Mouse (Mus musculus) regulatory T cell (primary cell): Measurements from ENCODE around the gene Gm49354.
"Not testable (repeated sequence)": the region's sequence is repeated elsewhere in the genome, so short reads cannot be mapped to it uniquely, and the experiment has no call there.

ENCODE experiments used
- in situ Hi-C: fragments of 300-600 bp; cut with MboI, MseI; formaldehyde crosslinking; loops from one replicate; pipeline ENCODE4 v1.15.1; 2025; ENCODE audit warnings: high pct_unique_total_duplicates

The Gm49354 gene

DNA sequence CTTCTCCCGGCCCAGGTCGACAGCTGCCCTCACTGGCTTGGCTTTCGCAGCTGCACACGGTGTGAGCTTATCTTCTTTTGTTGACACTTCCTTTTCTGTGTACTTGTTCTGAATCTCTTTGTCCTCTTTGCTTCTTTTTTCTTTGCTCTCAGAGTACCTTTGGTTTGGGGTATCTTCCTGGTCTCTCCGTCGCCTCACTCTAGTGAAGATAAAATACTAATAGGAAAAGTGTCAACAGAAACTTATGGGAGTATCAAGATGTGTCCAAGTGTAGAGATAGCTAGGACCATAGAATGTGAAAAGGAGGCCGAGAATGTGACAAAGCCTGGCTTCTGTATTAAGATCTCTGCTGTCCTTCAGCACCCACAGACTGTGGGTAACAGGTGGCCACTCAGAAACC, at the start of gene Gm49354:
TSS of gene Gm49354 (minus strand) at position 101 of the 400 bp plus-strand sequence.
- in situ Hi-C loops, result no loop called here

DNA sequence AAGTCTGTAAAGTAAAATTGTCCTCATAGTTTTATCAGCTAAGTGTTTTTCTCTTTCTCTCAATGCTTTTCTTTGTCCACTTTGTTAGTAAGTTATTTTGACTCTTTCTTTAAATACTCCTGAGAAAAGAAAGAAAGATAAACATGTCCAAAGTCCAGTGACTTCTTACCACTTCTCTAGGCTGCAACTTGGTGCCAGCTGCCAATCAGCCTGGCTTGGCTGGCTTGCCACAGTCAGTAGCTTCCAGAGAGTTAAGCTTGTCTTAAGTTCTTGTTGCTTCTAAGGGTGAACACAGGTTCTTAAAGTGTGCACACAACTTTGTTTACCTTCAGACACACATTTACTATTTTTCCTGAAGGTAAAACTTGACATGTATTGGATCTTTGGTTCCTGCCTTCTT, 43.9 kb upstream of the Gm49354 start:
- in situ Hi-C loops, result no loop called here

DNA sequence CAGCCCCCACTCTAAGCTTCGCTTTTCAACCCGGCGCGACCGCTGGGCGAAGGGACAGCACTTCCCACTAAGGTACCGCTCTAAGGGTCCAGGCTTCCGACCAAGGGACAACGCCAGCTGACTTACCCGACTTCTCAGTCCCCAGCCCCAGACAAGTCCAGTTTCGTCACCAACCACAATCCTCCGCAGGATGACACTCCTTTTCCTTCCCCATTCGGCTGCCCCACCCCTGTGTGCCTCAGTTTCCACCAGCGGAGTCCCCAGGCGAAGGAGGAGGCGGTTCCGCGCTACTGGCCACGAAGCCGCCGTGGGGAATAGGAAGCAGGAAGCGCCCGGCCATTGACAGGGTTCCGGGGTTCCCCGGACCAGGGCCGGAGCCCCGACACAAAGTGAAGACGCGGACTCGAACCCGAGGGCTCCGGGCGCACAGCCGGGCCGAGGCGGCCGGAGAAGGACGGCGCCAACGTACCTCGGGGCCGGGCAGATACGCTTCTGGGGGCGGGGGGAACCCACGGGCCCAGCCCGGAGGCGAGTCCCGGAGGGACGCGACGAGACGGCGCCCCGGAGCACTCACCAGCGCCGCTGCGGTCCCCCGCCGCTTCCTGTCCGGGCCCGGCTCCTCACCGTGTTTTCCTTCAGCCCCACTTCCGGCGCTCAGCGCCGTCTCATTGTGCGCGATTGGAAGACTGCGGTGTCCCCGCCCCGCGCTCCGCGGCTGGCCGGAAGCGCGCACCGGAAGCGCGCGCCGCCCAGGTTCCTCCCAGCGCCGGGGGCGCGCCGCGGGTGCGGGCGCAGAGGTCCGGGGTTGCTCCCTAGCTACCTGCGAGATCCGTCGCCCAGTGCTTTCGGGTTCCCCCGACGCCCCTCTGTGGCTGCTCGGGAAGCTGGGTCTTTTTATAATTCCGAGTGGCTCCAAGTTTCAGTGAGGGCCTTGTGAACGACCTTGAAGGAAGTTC, 40.7 kb upstream of the Gm49354 start, which contains the start of gene Tut7:
TSS of gene Tut7 (minus strand) at position 641 of the 956 bp plus-strand sequence.
- in situ Hi-C loops, result no loop called here

DNA sequence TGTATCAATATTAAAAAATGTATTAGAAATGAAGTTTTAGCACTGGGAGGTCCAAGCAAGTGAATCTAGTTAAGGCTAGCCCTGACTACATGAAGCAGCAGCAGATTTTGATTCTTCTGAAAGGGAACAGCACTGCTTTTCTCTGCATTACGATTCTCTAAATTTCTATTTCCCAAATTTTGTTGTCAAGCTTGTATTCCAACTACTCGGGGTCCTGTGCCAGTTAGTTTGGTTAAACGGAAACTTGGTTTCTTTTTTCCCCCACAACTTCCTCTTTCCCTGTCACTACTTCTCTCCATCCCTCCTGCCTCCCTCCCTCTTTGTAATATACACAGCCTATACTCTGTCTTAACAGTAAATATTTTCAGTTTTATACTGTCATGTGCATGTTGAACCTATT, 38.8 kb upstream of the Gm49354 start:
- in situ Hi-C loops, result no loop called here

DNA sequence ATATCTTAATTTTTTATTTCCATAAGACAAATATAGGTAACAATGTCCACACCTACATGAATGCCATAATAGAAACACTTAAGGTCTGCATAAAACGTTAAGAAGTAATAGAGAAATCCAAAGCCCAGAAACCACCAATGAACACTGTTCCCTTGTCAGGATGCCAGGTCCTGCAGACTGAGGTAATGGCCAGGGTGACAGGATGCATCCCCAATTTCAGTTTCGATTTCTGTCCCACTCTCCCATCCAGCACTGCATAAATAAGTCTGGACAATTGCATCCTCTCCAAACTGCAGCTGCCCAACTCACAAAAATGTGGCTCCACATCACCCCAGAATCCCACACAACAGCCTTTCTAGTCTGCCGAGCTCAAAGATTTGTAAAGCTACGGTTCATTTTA, 38.1 kb upstream of the Gm49354 start:
- in situ Hi-C loops, result no loop called here

DNA sequence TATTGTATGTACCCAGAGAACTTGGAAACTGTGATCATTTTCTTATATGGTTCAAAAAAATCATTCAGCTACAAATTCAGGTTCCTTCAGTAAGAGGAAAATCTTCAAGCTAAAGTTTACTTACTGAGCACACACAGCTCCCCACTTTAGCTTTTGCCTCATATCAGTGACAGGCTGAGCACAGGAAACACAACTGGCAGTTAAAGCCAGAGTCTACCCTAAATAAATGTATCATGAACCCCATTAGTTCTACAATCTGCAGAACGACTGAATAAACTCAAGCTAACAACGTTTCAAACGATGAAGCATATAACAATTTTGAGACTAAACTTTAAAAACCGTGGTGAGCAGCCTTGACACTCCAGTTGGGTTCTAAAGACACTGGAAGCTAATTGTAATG, 35.3 kb upstream of the Gm49354 start:
- in situ Hi-C loops, result no loop called here

DNA sequence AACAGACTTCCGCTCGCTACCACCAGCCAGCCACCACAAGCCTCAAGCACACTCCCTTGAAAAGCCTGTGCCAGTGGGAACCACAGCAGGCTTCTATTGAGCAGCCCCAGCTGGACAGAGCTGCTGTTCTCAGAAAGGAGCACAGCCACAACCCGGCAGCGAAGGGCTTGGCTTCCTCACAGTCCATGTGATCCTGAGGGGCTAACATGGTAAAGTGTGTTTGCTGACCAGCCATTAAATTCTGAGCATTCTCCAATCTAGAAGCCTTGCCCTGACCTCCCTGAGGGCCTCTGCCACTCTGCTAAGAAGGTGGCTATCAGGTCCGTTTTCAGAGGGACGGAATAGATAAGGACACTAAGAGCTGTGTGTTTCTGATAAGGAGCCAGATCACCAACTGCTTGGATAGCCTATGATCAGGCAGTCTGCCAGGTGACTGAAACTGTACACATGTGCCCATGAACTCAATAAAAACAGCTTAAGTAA, 32.1 kb upstream of the Gm49354 start:
- in situ Hi-C loops, result loop anchor here (5.0 kb wide), 1 partner anchor 42 kb away; no protein-coding TSS in a partner anchor

DNA sequence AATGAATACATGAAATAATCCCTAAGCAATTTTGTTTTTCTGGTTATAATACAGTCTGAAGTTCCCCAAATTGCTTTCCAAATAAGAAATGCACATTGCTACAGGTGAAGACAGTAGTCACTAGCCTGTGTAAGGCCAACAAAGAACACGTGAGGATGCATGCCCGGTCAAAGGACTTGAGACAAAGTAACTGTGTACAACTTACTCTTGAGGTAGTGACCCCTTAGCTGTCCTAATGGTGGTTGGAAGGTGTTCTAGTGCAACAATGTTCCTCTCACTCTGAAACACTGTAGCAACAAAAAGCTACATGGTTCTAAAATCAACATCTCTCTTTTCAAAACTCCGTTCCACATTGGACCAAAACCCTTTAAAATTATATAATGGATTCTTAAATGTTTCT, 29.5 kb upstream of the Gm49354 start:
- in situ Hi-C loops, result loop anchor here (5.0 kb wide), 1 partner anchor 39 kb away; no protein-coding TSS in a partner anchor

DNA sequence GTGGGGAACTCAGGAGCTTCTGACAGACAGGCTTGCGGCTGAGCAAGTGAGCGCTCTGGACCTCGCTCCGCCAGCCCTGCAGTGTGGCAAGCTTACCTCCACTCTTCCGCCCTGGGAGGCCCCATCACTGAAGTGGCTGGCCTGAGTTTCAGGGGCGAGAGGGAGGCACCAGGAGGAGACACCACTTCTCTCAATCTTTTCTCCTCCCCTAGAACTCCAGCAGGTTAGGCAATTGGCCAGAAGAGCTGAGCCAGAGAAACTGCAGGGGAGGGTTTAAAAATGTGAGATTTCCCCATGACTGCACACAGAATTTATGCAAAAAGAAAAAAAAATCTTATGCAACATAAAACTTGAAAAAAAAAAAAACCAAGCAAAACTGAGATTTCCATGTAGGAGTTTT, 19.0 kb upstream of the Gm49354 start:
- in situ Hi-C loops, result no loop called here

DNA sequence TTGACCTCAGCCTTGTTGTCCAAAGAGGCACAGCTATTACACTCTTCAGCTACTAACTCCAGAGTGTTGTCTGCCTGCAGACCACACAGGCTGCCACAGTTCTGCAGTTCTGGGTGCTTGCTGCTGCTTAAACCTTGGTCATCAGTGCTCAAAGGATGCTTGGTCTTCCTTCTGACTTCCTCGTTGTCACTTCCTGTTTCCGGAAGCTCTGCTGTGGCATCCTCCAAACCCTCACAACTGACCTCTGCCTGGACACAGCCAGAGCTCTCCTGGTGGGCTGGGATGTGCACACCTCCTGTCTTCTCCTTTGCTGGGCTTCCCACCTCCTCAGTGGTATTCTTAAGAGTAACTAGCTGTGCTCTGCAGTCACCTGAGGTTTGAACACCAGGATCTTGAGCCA, 18.0 kb upstream of the Gm49354 start:
- in situ Hi-C loops, result no loop called here

DNA sequence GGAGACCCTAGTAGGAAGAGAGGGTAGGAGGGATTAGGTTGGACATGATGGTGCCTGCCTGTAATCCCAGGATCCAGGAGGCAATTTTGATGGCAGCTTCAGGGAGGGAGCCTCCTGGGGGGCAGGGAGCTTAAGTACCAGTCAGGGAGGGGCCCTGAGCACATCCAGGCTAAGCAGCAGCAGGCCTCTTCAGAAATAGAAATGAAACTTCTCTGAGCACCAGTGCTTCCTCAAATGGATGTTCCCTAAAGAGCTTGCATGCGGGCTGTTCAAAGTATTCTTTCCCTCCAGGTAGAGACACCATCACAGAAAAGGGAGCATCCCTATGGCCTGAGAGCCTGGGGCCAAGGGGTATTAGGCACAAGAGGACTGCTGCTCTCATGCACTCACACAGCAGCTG, 16.3 kb upstream of the Gm49354 start:
- in situ Hi-C loops, result no loop called here

DNA sequence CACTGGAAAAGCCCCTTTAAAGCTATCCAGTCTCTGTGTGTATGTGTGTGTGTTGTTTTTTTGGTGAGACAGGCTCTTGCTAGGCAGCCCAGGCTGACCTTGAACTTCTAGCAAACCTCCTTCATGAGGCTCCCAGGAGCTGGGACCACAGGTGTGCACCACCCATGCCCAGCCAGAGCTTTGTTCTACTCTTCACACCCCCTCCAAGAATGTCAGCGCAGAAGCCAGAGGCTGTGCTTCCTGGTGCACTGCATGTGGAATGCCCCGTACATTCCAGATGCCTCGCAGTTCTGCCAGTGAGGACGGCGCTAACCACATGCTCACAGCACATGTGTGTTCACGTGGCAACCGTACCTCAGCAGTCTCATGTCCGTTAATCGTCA, 14.4 kb upstream of the Gm49354 start:
- in situ Hi-C loops, result no loop called here

DNA sequence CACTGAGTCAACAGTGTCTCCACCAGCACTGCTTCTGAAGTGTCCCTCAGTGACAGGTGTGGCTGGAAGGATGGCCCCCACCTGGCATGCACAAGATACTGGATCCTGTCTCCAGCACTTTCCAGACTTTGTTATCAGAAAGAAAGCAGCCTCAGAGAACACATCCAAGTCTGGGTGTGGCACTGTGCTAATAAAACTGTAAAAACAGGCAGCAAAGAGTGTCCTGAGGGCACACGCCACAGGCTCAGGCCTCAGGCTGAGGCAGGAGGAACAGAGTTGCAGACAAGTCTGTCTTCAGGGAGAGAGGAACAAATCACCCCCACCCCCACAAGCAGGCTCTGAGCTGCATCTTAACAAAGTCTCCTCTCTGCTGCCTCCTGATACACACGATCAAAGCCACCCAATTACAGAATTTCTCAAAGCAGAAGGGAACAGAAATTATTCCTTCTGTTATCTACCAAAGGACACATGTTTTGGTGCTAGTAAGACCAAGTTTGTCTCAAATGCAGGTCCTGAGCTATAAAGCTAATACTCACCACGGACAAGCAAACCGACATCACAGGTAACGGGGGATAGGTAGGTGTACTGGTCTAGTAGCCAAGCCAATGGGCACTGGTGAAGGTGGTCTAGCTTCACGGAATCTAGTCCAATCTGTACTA, 13.9 kb upstream of the Gm49354 start:
- in situ Hi-C loops, result no loop called here

DNA sequence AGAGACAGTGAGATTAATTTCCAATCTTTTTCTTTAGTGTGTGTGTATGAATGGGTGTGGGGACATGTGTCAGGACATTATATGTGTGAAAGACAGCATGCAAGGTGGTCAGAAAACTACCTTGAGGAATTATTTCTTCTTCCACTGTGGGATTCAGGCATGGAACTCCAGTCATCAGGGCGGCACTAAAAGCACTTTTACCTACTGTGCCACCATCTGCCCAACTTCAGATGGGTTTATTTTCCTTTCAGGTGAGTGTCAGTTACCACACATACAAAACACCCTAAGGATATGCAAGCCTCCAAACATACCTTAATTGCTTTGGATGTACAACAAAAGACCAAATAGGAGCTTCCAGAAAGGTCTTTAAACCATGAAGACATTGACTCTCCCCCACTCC, 12.7 kb upstream of the Gm49354 start:
- in situ Hi-C loops, result no loop called here

DNA sequence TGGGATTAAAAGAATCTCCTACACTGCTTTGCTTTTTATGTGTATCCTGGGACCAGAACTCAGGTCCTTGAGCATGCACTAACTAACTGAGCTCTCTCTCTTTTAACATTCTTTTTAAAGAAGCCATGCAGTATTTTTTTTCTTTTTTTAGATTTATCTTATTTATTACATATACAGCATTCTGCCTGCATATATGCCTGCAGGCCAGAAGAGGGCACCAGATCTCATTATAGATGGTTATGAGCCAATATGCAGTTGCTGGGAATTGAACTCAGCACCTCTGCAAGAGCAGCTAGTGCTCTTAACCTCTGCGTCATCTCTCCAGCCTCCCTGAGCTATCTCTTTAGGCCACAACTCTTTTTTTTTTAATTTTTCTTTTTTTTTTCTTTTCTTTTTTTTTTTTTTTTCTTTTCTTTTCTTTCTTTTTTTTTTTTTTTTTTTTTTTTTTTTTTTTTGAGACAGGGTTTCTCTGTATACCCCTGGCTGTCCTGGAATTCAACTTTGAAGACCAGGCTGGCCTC, 2.2 kb downstream of the Gm49354 start:
- in situ Hi-C loops, result not testable (repeated sequence)

DNA sequence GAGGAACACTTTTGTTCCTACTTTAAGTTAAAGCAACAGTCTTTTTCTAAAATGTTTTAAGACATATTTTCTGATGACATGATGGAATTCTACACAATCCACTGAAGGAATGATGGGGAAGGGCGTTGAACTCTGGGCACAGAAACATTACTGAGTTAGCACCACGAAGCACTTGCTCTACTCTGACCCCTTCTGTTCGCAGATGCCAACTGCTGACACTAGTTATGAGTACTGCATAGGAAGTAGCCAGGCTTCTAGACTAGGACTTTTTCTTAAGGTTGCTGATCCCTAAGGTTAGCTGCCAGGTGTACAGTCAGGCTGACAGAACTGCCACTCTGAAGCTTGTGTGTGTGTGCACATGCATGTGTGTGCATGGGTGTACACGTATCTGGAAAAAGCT, 2.8 kb downstream of the Gm49354 start:
- in situ Hi-C loops, result no loop called here

DNA sequence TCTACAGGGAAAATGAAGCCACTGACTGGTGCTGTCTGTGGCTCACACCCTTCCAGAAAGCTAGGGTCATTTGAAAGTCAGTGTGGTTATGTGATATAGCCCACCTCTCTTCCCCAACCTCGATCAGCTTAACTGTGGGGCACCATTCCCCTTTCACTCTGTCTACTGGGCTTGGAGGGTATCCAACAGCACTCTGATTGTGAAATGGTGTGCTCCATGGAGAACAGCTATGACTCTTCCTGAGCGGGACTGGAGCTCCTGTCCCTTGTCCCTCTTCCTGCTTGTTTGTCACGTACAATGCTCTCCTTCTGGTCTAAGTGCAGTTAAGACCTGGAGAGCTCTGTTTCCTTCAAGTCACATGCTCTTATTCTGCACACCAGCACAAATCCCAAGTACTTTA, 6.9 kb downstream of the Gm49354 start:
- in situ Hi-C loops, result no loop called here

DNA sequence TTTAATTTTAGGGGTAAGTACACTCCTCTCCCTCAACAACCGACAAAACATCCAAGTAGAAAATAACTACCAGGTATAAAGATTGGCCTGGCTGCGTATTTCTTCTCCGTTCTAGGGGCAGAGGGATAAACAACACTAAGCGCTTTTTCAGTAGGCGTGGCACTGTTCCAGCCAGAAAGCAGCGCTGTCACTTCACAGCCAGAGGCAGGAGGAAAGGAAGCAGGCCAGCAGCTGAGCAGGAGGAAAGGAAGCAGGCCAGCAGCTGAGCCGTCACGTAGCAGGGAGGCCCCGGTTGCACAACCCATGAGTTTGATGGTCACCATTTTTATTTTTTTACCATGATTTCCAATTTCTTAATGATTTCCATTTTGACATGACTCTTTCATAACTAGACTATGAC, 10.8 kb downstream of the Gm49354 start:
- in situ Hi-C loops, result loop anchor here (5.0 kb wide), 1 partner anchor 41 kb away; no protein-coding TSS in a partner anchor

DNA sequence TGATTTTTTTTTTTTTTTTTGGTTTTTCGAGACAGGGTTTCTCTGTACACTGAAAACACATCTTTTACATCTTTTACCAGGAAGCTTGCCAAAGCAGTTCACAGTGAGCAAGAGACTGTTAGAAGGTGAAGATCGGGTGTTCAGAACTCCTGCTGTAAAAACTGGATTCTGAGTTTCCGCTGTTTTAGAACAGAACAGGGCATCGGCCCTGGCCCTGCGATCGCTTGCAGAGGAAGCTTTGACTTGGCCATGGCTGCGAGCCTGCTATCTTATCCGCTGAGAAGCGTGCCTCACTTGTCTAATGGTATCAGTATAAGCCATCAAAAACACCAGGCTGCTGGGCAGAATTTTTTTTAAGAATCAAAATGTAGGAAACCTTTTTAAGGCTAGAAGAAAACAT, 11.2 kb downstream of the Gm49354 start:
- in situ Hi-C loops, result loop anchor here (5.0 kb wide), 1 partner anchor 41 kb away; no protein-coding TSS in a partner anchor

DNA sequence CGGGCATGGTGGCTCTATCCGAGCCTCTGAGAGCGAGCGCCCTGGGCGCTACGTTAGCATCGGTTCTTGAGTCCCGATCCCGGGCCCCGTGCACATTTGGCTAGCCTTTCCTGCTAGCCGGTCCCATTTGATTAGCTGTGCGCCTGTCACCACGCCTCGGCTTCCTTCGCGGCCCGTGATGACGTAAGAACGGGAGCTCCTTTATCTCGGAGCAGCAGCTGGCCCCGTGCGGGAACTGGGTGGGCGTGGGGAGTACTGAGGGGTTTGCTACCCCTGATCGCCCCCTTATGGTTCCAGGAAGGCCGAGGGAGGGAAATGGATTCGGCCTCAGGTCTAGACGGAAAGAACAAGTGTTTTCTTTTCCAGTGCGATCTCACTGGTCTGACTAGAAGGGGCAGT, 11.9 kb downstream of the Gm49354 start:
- in situ Hi-C loops, result loop anchor here (5.0 kb wide), 1 partner anchor 42 kb away; no protein-coding TSS in a partner anchor

DNA sequence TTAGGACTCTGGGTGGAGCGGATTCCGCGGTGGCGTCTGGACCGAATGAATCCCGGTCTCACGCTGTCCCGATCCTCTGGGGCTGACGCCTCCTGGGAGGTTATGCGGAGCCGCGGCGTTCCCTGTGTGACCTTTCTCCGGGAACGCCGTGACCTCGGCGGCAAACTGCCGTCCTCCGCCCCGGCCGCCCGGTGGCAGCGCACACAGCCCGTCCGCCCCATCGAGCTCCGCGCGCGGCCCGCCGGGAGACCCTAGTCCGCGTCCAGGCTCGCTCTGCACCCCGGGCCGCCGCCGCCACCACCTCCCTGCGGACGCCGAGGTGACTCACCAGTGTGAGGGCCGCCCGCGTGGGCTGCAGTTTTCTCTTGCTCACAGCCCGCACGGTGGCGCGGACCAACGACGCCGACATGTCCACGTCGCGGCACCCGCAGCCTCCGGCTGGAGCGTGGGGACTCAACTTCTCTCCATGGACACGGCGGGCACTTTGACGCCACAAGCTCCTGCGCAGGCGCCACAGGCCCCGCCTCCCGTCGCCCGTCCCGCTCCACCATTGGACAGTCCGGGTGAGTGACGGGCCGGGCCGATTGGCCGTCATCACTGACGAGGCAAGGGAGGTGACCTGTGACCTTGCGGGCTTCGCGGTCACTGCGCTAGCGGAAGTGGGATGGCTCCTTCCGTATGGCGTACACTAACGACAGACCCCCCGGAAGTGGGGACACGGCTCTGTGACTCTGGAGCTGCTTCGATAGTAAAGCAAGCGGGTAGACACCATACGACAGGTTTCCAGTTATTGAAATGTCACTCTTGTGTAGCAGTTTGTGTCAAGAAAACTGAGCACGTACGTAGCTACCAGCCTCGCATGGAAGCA, 12.5 kb downstream of the Gm49354 start, which contains the start of gene Isca1:
TSS of gene Isca1 (minus strand) at position 515 of the 868 bp plus-strand sequence.
- in situ Hi-C loops, result loop anchor here (5.0 to 10.0 kb wide), 2 partner anchors 43 to 1645 kb away; partner anchors contain the start of gene Hnrnpa0
